Mouse (Mus musculus) telencephalon, adult 2 months (tissue): ENCODE results near the gene Zfp169.

Source experiments
- DNase-seq: peaks from one replicate; pipeline ENCODE4 v3.0.0-alpha.2; 2011; ENCODE audit warnings: low read depth, low spot score

Zfp169 gene

GRCm38 (mm10) chr13:48513003-48513929, at the start of gene Zfp169, which contains the start of gene A830005F24Rik:
Zfp169 (minus strand) TSS chr13:48513451.
A830005F24Rik (plus strand) TSS chr13:48513570.
- DNase-seq: peak; percentile 93

DNA sequence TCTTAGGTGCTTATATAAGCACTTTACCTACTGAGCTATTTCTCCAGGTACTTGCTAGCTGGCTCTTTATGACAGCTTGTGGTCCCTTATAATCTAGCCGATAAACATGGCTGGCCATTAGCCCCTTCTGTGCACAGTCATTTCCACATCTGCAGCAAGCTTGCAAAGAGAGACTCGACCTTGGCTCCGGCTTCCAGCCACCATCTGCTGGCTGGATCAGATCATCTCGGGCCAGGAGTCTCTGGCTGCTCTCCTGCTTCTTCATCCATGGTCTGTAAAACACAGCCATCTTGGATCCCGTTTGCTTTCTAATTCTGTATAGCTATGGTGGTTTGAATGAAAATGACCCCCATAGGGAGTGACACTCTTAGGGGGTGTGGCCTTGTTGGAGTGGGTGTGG, 49.1 kb upstream of the Zfp169 start:
- DNase-seq: no peak

DNA sequence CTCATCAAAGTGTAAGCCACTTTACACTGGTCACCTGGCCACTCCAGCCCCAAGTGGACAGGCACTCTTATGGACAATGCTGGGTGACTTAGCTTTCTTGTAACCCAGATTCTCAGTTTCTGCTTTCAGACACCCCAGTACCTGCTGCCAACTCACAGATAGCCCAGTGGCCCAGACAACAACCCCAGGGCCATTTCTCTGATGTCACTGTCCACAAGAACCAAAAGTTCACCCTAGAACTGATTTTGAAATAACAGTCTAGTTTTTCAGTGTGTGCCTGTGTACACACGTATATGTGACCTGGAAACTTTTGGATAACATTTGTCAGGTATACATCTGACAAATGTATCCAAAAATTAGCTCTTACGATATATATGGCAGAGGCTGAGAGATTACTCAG, 48.2 kb upstream of the Zfp169 start:
- DNase-seq: no peak

DNA sequence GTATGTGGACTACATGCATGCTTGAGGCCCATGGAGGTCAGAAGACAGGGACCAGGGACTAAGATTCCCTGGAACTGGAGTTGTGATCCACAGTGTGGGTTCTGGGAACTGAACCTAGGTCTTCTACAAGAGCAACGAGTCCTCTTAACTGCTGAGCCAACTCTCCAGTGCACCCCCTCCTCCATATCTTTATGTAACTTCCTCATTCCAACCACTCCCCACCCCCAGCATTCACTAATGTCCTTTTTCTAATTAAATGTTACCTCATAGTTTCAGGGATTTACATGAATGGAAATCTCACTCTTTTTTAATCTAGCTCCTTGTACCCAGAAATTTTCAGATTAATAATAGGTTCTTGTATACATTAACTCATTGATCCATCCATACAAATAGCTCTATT, 42.7 kb upstream of the Zfp169 start:
- DNase-seq: no peak

DNA sequence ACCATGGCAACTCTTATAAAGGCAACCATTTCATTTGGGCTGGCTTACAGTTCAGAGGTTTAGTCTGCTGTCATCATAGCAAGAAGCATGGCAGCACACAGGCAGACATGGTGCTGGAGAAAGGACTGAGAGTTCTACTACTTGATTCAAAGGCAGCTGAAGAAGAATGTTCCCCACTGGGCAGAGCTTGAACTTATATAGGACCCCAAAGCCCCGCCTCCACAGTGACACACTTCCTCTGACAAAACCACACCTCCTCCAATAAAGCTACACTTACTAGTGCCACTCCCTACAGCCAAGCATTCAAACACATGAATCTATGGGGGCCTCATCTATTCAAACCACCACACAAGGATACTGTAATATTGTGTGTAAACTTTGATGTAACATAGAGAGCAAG, 41.3 kb upstream of the Zfp169 start:
- DNase-seq: no peak

DNA sequence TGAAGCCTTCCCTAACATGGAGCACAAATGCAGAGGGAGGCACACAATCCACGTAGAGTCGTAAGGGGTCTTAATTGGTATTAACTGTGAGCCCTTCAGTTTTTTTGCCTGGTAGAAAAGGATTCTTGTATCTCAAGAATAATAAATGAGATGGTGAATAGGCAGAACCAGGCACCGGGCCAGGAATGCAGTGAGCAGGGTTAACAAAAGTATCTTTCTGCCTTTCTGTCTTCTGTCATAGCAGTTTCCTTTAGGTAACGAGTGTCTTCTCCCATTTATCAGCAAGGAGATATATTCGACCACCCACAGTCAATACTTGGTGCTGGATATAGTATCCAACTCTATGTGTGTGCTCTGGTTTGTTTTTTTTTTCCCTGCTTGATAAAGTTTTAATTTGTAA, 40.3 kb upstream of the Zfp169 start:
- no peak for DNase-seq

- peak; percentile 83 for DNase-seq
Observed at GRCm38 (mm10) chr13:48552181-48553090, 39.2 kb upstream of the Zfp169 start.

GRCm38 (mm10) chr13:48548296-48548695, 35.0 kb upstream of the Zfp169 start:
- no peak for DNase-seq

GRCm38 (mm10) chr13:48547623-48548022, 34.4 kb upstream of the Zfp169 start:
- no peak for DNase-seq

DNA sequence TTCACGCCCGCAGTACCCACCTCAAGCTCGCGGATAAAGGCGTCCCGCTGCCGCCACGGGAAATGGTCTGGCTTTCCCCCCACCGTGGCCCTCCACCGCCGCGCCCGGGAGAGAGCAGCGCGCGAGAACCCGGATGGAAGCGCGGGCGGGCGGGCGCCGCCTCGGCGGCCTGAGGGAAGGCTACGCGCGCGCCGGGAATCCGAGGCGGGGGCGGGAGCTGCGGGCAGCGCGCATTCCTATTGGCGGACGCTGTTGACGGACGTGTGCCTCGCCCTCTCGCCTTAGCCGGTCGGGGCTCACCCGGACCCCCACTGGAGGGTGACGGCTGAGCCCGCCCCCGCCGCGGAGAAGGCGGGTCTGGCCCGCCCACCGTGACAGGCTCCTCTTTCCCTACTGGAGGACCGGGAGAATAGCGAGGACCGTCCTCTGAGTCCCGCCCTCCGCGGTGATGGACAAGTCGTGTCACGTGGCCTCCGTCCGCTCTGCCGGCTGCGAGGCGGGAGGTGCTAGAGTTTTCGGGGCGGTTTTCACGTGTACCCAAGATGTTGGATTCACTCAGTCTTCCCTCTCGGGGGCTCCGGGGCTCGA, 33.2 kb upstream of the Zfp169 start:
- DNase-seq: peak; percentile 98

DNA sequence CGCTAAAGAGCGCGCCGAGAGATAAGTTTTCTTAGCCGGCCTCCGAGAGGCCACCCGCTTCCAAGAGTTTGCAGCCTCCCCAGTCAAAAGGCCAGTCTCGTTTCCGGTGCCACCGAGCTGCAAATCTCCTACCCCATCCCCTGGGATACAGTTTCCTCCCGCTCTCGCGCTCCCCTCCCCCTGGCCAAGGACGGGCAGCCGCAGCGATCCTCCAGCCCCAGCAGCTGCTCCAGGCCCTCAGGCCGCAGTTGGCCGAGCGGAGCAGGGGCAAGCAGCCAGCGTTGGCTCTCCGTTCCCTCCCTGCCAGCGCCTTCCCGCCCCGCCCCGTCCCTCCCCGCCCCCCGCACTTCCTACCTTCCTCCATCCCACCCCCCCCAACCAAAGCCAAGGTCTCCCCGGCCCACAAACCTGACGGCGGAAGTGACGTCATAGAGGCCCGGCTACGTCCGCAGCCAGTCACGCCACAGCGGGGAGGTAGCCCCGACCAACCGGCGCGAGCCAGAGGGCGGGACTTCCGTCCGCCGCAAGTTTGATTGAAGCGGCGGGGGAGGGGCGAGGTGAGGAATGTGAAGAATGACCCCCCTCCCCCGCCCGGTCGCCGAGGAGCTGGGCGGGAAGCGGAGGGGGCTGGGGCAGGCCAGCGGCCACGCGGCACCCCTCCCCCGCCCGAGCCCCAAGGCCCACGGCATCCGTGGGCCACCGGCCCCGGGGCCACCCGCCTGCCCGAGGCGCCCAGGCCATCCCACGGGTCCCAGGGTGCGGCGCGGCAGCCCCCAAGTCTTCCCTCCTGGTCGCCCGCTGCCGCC, 32.4 kb upstream of the Zfp169 start:
- peak; percentile 97 for DNase-seq

GRCm38 (mm10) chr13:48544867-48545266, 31.6 kb upstream of the Zfp169 start:
- no peak for DNase-seq

GRCm38 (mm10) chr13:48544391-48544790, 31.1 kb upstream of the Zfp169 start:
- no peak for DNase-seq

- DNase-seq: no peak
Observed at GRCm38 (mm10) chr13:48540488-48540887, 27.2 kb upstream of the Zfp169 start.

GRCm38 (mm10) chr13:48533441-48533840, 20.2 kb upstream of the Zfp169 start:
- no peak for DNase-seq

- no peak for DNase-seq
Observed at GRCm38 (mm10) chr13:48531448-48531847, 18.2 kb upstream of the Zfp169 start.

- no peak for DNase-seq
Observed at GRCm38 (mm10) chr13:48530685-48531084, 17.4 kb upstream of the Zfp169 start.

DNA sequence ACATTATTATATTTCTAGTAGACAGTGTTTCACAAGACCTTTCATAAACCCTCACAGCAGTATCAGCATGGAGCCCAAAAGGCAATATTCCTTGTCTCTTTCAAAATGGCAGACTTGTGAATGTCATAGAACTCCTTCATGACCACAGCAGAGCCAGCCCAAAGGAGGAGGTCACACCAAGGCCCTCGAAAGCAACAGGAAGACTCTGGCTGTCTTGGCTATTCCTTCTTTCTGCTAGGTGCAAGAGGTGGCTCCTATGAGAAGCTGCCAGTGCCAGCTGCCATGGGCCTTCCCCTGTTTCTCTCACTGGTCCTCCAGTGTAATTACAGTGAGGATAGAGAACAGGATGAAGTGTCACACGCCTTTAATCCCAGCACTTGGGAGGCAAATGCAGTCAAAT, 15.8 kb upstream of the Zfp169 start:
- no peak for DNase-seq

DNA sequence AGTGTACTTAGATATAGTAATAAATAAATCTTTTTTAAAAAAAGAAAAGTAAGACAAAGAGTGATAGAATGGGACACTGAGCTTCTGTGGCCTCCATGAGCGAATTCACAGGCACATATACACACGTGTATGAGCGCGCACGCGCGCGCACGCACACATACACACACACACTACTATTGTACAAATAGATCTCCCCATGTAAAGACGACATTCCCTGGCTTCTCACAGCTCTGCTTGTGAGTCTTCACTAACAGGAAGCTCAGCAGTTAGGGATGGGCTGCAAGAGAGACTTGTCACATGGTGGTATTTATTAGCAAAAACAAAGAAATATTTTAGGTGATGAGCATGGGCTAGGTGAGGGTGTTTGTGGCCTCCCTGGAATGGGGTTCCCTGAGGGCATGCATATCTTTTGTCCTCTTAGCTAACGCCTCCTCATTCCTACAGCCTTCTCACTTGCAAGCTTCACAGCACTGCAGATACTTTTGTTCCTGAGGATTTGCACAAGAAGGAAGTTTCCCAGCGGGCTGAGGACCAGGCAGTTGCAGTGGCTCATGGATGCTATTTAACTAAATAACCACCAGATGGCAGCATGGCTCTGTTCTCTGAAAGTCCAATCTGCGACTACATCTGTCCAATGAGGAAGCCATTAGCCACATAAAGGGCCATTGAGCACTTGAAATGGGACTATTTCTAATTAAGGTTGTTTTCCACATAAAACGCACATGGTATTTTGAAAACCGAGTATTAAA, 15.0 kb upstream of the Zfp169 start:
- peak; percentile 62 for DNase-seq

DNA sequence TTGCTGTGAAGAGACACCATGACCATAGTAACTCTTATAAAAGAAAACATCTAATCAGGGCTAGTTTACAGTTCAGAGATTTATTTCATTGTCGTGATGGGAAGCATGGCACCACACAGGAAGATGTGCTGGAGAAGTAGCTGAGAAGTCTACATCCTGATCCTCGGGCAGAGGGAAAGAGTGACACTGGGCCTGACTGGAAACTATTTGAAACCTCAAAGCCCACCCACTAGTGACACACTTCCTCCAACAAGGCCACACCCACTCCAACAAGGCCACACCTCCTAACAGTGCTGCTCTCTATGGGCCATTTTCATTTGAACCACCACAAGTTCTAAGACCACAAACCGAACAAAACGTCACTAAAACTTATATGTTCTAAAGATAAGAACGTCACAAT, 12.5 kb upstream of the Zfp169 start:
- DNase-seq: no peak
